Mouse (Mus musculus) G1E (cell line): Measurements from ENCODE around the gene Pisd. TPM values are rescaled to one million over a fixed set of nuclear protein-coding genes. Genes with fewer than 3 reads are reported as not detected.
"Not testable (repeated sequence)": the region's sequence is repeated elsewhere in the genome, so short reads cannot be mapped to it uniquely, and the experiment has no call there.

ENCODE experiments used
- ATAC-seq: 2 replicates; pipeline ENCODE4 v1.8.0; 2016; ENCODE audit warnings: mild to moderate bottlenecking; ENCODE audit not compliant: insufficient number of reproducible peaks, poor library complexity, low FRiP score, severe bottlenecking; ENCODE audit errors: extremely low read depth
- DNase-seq: peaks from one replicate; pipeline ENCODE4 v3.0.0; 2012; ENCODE audit warnings: low spot score
- H3K27me3 ChIP-seq: 2 replicates; pipeline ENCODE4 v1.6.1; 2012; ENCODE audit warnings: mild to moderate bottlenecking, low read length, inconsistent platforms; ENCODE audit not compliant: insufficient read depth
- H3K36me3 ChIP-seq: replicated peaks from 2 replicates; pipeline ENCODE3; 2012; ENCODE audit warnings: mild to moderate bottlenecking, inconsistent platforms
- H3K4me1 ChIP-seq: 2 replicates; pipeline ENCODE4 v1.6.1; 2012; ENCODE audit warnings: low read depth, low read length, inconsistent platforms, mixed read lengths; ENCODE audit not compliant: insufficient read depth
- H3K4me3 ChIP-seq: 2 replicates; pipeline ENCODE4 v1.5.1; 2012; ENCODE audit warnings: low read depth, mild to moderate bottlenecking, inconsistent platforms, low read length, moderate library complexity, mixed read lengths
- H3K9me3 ChIP-seq: replicated peaks from 2 replicates; pipeline ENCODE4 v1.6.1; 2012; ENCODE audit warnings: inconsistent platforms
- CTCF ChIP-seq: IDR thresholded peaks from 2 replicates; pipeline ENCODE4 v1.5.1; 2012; ENCODE audit warnings: low read depth, low read length, inconsistent platforms, mixed read lengths
- GATA1 ChIP-seq: IDR thresholded peaks from 2 replicates; pipeline ENCODE4 v1.6.1; 2012; ENCODE audit warnings: borderline replicate concordance, low read length, inconsistent platforms, mixed read lengths
- GATA2 ChIP-seq: IDR thresholded peaks from 2 replicates; pipeline ENCODE4 v1.6.1; 2012; ENCODE audit warnings: low read depth, low read length, inconsistent platforms, borderline replicate concordance
- POLR2AphosphoS5 ChIP-seq: IDR thresholded peaks from 2 replicates; pipeline ENCODE4 v1.6.1; 2012; ENCODE audit warnings: low read depth, low read length, inconsistent platforms; ENCODE audit not compliant: insufficient replicate concordance
- TAL1 ChIP-seq: conservative IDR thresholded peaks from 2 replicates; pipeline ENCODE4 v1.6.1; 2012; ENCODE audit warnings: low read depth, low read length, inconsistent platforms, mixed read lengths
- polyA plus RNA-seq: library from polyadenylated mRNA; stranded (reverse); fragments of >175 nt; gene quantifications from 2 replicates; pipeline ENCODE4 v1.2.3, GENCODE M21; 2012
- total RNA-seq, 2 experiments: library from RNA; stranded (forward) in 1 of 2; stranded (reverse) in 1 of 2; fragments of 200-1000 nt in 1 of 2; fragments of >200 nt in 1 of 2; fragmentation: Nextera tagmentation in 1 of 2; gene quantifications; 2 replicates each; pipeline ENCODE4 v1.2.3; 2014 to 2017

Pisd gene
- total and polyA plus RNA-seq, 3 experiments, result 19.1 to 24.2 (median 20.9) TPM

GRCm38 (mm10) chr5:32735779-32736178, 49.7 kb downstream of the Pisd start:
- no peaks in the 10 kb centered on the region for H3K4me1 ChIP-seq
- TF ChIP-seq GATA2, result no peak
- no peak for TF ChIP-seq GATA1
- no peak for TF ChIP-seq TAL1
- no peak for TF ChIP-seq CTCF
- TF ChIP-seq POLR2AphosphoS5, result no peak
- no peaks in the 10 kb centered on the region for H3K27me3 ChIP-seq
- H3K4me3 ChIP-seq, result no peak overlapping the region
- DNase-seq (no peak), ATAC-seq (no peak)
- H3K36me3 ChIP-seq, result peaks cover 70% of the 10 kb centered on the region
- no peaks in the 10 kb centered on the region for H3K9me3 ChIP-seq

GRCm38 (mm10) chr5:32733892-32734291, 51.6 kb downstream of the Pisd start:
- H3K4me3 ChIP-seq, H3K27me3 ChIP-seq, DNase-seq, H3K9me3 ChIP-seq, H3K4me1 ChIP-seq: not testable (repeated sequence)
- peaks cover 69% of the 10 kb centered on the region for H3K36me3 ChIP-seq
- peak; percentile 54 for ATAC-seq

GRCm38 (mm10) chr5:32728851-32729250, 56.6 kb downstream of the Pisd start:
- TF ChIP-seq CTCF, result no peak
- TF ChIP-seq POLR2AphosphoS5, result no peak
- TF ChIP-seq GATA1, result no peak
- no peak for TF ChIP-seq TAL1
- no peak for TF ChIP-seq GATA2
- no peaks in the 10 kb centered on the region for H3K27me3 ChIP-seq
- no peak for ATAC-seq
- no peak for DNase-seq
- H3K9me3 ChIP-seq, result no peaks in the 10 kb centered on the region
- H3K4me3 ChIP-seq, result no peak overlapping the region
- peaks cover 24% of the 10 kb centered on the region for H3K36me3 ChIP-seq
- H3K4me1 ChIP-seq, result peaks cover 3% of the 10 kb centered on the region

GRCm38 (mm10) chr5:32728300-32728699, 57.1 kb downstream of the Pisd start:
- H3K27me3 ChIP-seq, result no peaks in the 10 kb centered on the region
- H3K4me3 ChIP-seq, result no peak overlapping the region
- ATAC-seq, result no peak
- H3K9me3 ChIP-seq, result no peaks in the 10 kb centered on the region
- TF ChIP-seq CTCF (no peak), GATA2 (no peak), GATA1 (no peak), POLR2AphosphoS5 (no peak), TAL1 (no peak)
- no peak for DNase-seq
- H3K36me3 ChIP-seq, result peaks cover 19% of the 10 kb centered on the region
- peaks cover 6% of the 10 kb centered on the region for H3K4me1 ChIP-seq

- H3K27me3 ChIP-seq, result peaks cover 12% of the 10 kb centered on the region
- H3K9me3 ChIP-seq, ATAC-seq: not testable (repeated sequence)
These were observed 60.0 kb downstream of the Pisd start for GRCm38 (mm10) chr5:32725397-32725796.

GRCm38 (mm10) chr5:32723981-32724380, 61.5 kb downstream of the Pisd start:
- no peak for TF ChIP-seq GATA2
- TF ChIP-seq CTCF, result no peak
- TF ChIP-seq GATA1, result no peak
- TF ChIP-seq TAL1, result no peak; the same call in 1 of the 2 replicates
- no peak for TF ChIP-seq POLR2AphosphoS5
- no peaks in the 10 kb centered on the region for H3K9me3 ChIP-seq
- DNase-seq (no peak), ATAC-seq (no peak)
- H3K36me3 ChIP-seq, result no peaks in the 10 kb centered on the region
- H3K4me3 ChIP-seq, result no peak overlapping the region
- H3K27me3 ChIP-seq, result peaks cover 15% of the 10 kb centered on the region
- peaks cover 6% of the 10 kb centered on the region for H3K4me1 ChIP-seq

More at GRCm38 (mm10) chr5:32725397-32725796, 60.0 kb downstream of the Pisd start:
- not testable (repeated sequence) for H3K4me3 ChIP-seq, H3K4me1 ChIP-seq, DNase-seq
- peaks cover 10% of the 10 kb centered on the region for H3K36me3 ChIP-seq

- not testable (repeated sequence) for H3K36me3 ChIP-seq, ATAC-seq, DNase-seq
These were observed 62.7 kb downstream of the Pisd start for GRCm38 (mm10) chr5:32722711-32723110.

GRCm38 (mm10) chr5:32722263-32722662, 63.2 kb downstream of the Pisd start:
- H3K9me3 ChIP-seq, result no peaks in the 10 kb centered on the region
- peaks cover 22% of the 10 kb centered on the region for H3K27me3 ChIP-seq
- no peak for DNase-seq
- H3K4me3 ChIP-seq, result no peak overlapping the region
- no peak for TF ChIP-seq CTCF
- no peak for TF ChIP-seq GATA2
- no peak for TF ChIP-seq GATA1
- TF ChIP-seq POLR2AphosphoS5, result no peak
- no peak for TF ChIP-seq TAL1
- ATAC-seq, result no peak
- H3K36me3 ChIP-seq, result no peaks in the 10 kb centered on the region
- H3K4me1 ChIP-seq, result peaks cover 6% of the 10 kb centered on the region

More at GRCm38 (mm10) chr5:32722711-32723110, 62.7 kb downstream of the Pisd start:
- H3K4me1 ChIP-seq, H3K4me3 ChIP-seq, H3K9me3 ChIP-seq: not testable (repeated sequence)
- peaks cover 18% of the 10 kb centered on the region for H3K27me3 ChIP-seq
